Mouse (Mus musculus) mammary gland, adult 2 months (tissue): ENCODE results near the gene Map3k7. TPM values are rescaled to one million over a fixed set of nuclear protein-coding genes. Genes with fewer than 3 reads are reported as not detected.

Experiments
- polyA plus RNA-seq: library from polyadenylated mRNA; depleted of rRNA; stranded (reverse); fragments of >200 nt; gene quantifications from 2 replicates; pipeline ENCODE4 v1.2.3, GENCODE M21; 2012; ENCODE audit warnings: low replicate concordance; rRNA removed

The Map3k7 gene
- 42.3 and 61.4 TPM in 2 replicates for polyA plus RNA-seq

DNA sequence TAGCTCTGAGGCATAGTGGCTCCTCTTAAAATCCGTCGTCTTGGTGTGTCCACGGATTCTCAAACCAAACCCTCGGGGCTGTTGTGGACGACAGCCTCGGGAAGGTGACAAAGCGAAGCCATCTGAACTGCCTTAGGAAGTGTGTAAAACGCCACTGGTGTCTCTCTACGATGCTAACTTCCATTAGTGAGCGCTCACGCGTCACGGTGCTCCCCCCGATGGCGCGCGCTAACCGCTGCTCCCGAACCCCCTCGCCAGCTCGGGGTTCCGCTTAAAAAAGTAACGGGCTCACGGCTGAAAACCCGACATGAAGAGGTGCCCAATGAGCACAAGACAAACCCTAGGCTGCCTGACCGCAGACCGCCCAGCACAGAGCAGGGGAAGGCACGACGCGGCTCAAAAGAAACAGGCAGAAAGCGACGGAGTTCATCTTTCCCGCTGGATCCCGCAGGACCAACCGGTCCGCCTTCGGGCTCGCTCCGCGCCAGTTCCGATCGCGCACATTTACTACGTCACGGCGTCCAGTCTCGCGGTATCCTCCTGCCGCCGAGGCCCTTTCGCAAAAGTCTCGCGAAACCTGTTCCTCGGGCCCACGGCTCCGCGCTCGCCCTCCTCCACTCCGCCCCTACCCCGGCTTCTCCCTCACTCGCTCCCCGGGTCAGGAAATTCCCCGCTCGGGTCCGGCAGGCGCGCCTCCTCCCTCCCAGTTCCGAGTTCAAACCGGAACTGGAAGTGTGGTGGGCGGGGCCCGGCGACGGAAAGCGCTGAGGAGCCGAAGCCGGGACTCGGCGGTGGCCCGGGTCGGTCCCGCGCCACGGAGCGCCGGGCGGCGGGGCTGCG, at the start of gene Map3k7:
Gene Map3k7, plus strand, starts transcription at position 744 of the 840 bp plus-strand sequence.

